Mouse (Mus musculus) limb, embryonic 14.5 days (tissue): ENCODE results near the gene Prss48. TPM values are rescaled to one million over a fixed set of nuclear protein-coding genes. Genes with fewer than 3 reads are reported as not detected.

Experiments
- ATAC-seq: fragments of 200-750 bp; cut with Nextera tagmentation; 2 replicates; pipeline ENCODE4 v1.8.0; 2017; ENCODE audit warnings: low read depth, moderate number of reproducible peaks, moderate TSS enrichment; ENCODE audit not compliant: low FRiP score
- DNase-seq: peaks from one replicate; pipeline ENCODE4 v3.0.0-alpha.2; 2015; ENCODE audit warnings: low spot score
- H3K27ac ChIP-seq: fragments of 300-500 bp; sonication (generic); replicated peaks from 2 replicates; pipeline ENCODE4 v1.5.1; 2014; ENCODE audit warnings: low read depth, mild to moderate bottlenecking, low read length, moderate library complexity, mixed read lengths
- H3K27me3 ChIP-seq: fragments of 300-500 bp; sonication (generic); 2 replicates; pipeline ENCODE4 v1.6.1; 2014; ENCODE audit warnings: low read length, mixed read lengths; ENCODE audit not compliant: control insufficient read depth, insufficient read depth
- H3K36me3 ChIP-seq: fragments of 300-500 bp; sonication (generic); 2 replicates; pipeline ENCODE4 v1.6.1; 2014; ENCODE audit warnings: mild to moderate bottlenecking, low read length, moderate library complexity, mixed read lengths; ENCODE audit not compliant: control insufficient read depth, insufficient read depth
- H3K4me1 ChIP-seq: fragments of 300-500 bp; sonication (generic); 2 replicates; pipeline ENCODE4 v1.6.1; 2014; ENCODE audit warnings: antibody characterized with exemption, low read length, mixed read lengths; ENCODE audit not compliant: control insufficient read depth, insufficient read depth
- H3K4me2 ChIP-seq: fragments of 300-500 bp; sonication (generic); replicated peaks from 2 replicates; pipeline ENCODE4 v1.6.1; 2014; ENCODE audit warnings: low read depth, mild to moderate bottlenecking, low read length, moderate library complexity; ENCODE audit not compliant: severe bottlenecking
- H3K4me3 ChIP-seq: fragments of 300-500 bp; sonication (generic); replicated peaks from 2 replicates; pipeline ENCODE4 v1.5.1; 2014; ENCODE audit warnings: low read length
- H3K9ac ChIP-seq: fragments of 300-500 bp; sonication (generic); 2 replicates; pipeline ENCODE4 v1.6.1; 2014; ENCODE audit warnings: mild to moderate bottlenecking, low read depth, low read length, moderate library complexity; ENCODE audit not compliant: severe bottlenecking
- H3K9me3 ChIP-seq: fragments of 300-500 bp; sonication (generic); 2 replicates; pipeline ENCODE4 v1.6.1; 2016; ENCODE audit warnings: low read length; ENCODE audit not compliant: control insufficient read depth
- POLR2A ChIP-seq: fragments of 200-500 bp; IDR thresholded peaks from 2 replicates; pipeline ENCODE4 v1.8.0; 2012; ENCODE audit warnings: inconsistent platforms, mild to moderate bottlenecking, moderate library complexity, borderline replicate concordance; ENCODE audit not compliant: insufficient read depth, insufficient read length; ENCODE audit errors: extremely low read depth
- WGBS: fragments of 180-500 bp; shearing (Covaris S2); extraction: QIAGEN DNeasy Blood & Tissue Kit; methylation state at CpG from one replicate; pipeline ENCODE4 v1.1.7; 2014; 5-methylcytosine and 5-hydroxymethylcytosine counted together
- polyA plus RNA-seq, 2 experiments: library from polyadenylated mRNA; depleted of rRNA in 1 of 2; stranded (reverse) in 1 of 2; unstranded in 1 of 2; fragments of >200 nt; fragmentation: Nextera tagmentation in 1 of 2; extraction: Ambion mirVana in 1 of 2; gene quantifications; 2 replicates each; pipeline versions ENCODE4 v1.2.1 to v1.2.3; 2012 to 2014

Prss48 gene
- polyA plus RNA-seq, 2 experiments, result not detected

GRCm38 (mm10) chr3:86024065-86024795, 21.9 kb upstream of the Prss48 start:
- Histone ChIP-seq H3K4me1 (peaks cover 15% of the 10 kb centered on the region), H3K27ac (no peak overlapping the region), H3K36me3 (no peaks in the 10 kb centered on the region), H3K4me2 (no peak overlapping the region), H3K4me3 (no peak overlapping the region), H3K9me3 (no peaks in the 10 kb centered on the region), H3K9ac (no peak overlapping the region), H3K27me3 (no peaks in the 10 kb centered on the region)
- no peak for TF ChIP-seq POLR2A
- DNase-seq (no peak), ATAC-seq (no peak)
- WGBS, result 33% methylated on average over 12 of the region's 12 CpGs

GRCm38 (mm10) chr3:86021651-86022050, 19.4 kb upstream of the Prss48 start:
- H3K27me3 ChIP-seq, result no peaks in the 10 kb centered on the region
- no peak overlapping the region for H3K4me2 ChIP-seq
- H3K4me3 ChIP-seq, result no peak overlapping the region
- 59% methylated on average over 4 of the region's 4 CpGs for WGBS
- H3K9ac ChIP-seq, result no peak overlapping the region
- no peak for ATAC-seq
- DNase-seq, result no peak
- H3K4me1 ChIP-seq, result peaks cover 15% of the 10 kb centered on the region
- no peaks in the 10 kb centered on the region for H3K36me3 ChIP-seq
- H3K27ac ChIP-seq, result no peak overlapping the region
- no peak for TF ChIP-seq POLR2A
- no peaks in the 10 kb centered on the region for H3K9me3 ChIP-seq

- Histone ChIP-seq H3K36me3 (no peaks in the 10 kb centered on the region), H3K4me3 (no peak overlapping the region), H3K27ac (no peak overlapping the region), H3K9me3 (no peaks in the 10 kb centered on the region), H3K4me2 (no peak overlapping the region), H3K4me1 (peaks cover 15% of the 10 kb centered on the region), H3K27me3 (no peaks in the 10 kb centered on the region), H3K9ac (no peak overlapping the region)
- ATAC-seq, result no peak
- TF ChIP-seq POLR2A, result no peak
- DNase-seq, result no peak
- 84% methylated on average over 16 of the region's 16 CpGs for WGBS
Observed at GRCm38 (mm10) chr3:86020921-86021650, 18.8 kb upstream of the Prss48 start.

GRCm38 (mm10) chr3:86017484-86017883, 15.2 kb upstream of the Prss48 start:
- H3K4me3 ChIP-seq, result no peak overlapping the region
- no peaks in the 10 kb centered on the region for H3K27me3 ChIP-seq
- no peaks in the 10 kb centered on the region for H3K36me3 ChIP-seq
- no peak for TF ChIP-seq POLR2A
- H3K4me1 ChIP-seq, result no peaks in the 10 kb centered on the region
- no peak overlapping the region for H3K4me2 ChIP-seq
- 41% methylated on average over 8 of the region's 8 CpGs for WGBS
- H3K9me3 ChIP-seq, result no peaks in the 10 kb centered on the region
- ATAC-seq, result no peak
- H3K9ac ChIP-seq, result no peak overlapping the region
- H3K27ac ChIP-seq, result no peak overlapping the region
- no peak for DNase-seq

- no peak overlapping the region for H3K9ac ChIP-seq
- no peaks in the 10 kb centered on the region for H3K27me3 ChIP-seq
- ATAC-seq, result no peak
- H3K4me3 ChIP-seq, result no peak overlapping the region
- H3K9me3 ChIP-seq, result no peaks in the 10 kb centered on the region
- no peaks in the 10 kb centered on the region for H3K36me3 ChIP-seq
- WGBS, result 90% methylated on average over 1 of the region's 1 CpGs
- H3K4me2 ChIP-seq, result no peak overlapping the region
- H3K4me1 ChIP-seq, result no peaks in the 10 kb centered on the region
- TF ChIP-seq POLR2A, result no peak
- H3K27ac ChIP-seq, result no peak overlapping the region
- no peak for DNase-seq
Observed at GRCm38 (mm10) chr3:86016965-86017364, 14.7 kb upstream of the Prss48 start.
